Mouse (Mus musculus) subcutaneous adipose tissue, adult 2 months (tissue): ENCODE results near the gene Tmem258. TPM values are rescaled to one million over a fixed set of nuclear protein-coding genes. Genes with fewer than 3 reads are reported as not detected.

ENCODE experiments used
- polyA plus RNA-seq: library from polyadenylated mRNA; depleted of rRNA; stranded (reverse); fragments of >200 nt; gene quantifications from 2 replicates; pipeline ENCODE4 v1.2.3, GENCODE M21; 2012; ENCODE audit warnings: low replicate concordance; rRNA removed

Tmem258 gene
- polyA plus RNA-seq = 93.3 and 125 TPM in 2 replicates

DNA sequence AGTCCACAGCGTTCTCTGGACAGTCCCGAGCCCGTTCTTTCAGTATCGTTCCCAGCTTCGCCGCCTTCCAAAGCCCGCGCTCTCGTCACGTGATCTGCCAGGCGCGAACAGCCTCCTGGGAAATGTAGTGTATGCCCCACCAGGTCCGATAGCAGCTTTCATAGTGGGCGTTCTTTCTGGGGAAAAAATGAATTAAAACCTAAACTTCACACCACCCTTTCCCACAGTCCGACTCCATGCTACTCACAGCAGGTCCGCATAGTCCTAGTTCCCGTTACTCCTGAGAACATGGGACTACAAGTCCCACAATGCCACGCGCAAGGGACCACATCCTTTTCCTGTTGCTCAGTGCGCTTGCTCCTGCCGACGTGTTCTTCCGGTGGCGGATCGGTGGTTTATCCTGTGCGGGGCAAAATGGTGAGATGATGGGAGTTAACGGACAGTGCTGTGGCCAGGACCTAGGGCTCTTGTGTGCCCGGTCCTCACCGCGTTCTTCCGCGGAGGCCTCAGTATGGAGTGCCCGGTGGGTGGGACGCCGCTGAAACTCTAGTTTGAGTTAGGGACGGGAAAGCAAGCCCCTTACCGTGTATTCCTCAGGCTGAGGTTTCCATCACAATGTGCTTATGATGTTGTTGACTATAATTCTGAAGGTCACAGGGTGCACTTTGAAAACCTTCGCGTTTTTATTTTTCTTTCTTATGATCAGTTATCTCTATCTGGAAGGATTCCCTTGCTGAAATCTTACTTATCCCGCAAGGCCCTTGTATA, at the start of gene Tmem258, which contains the start of gene Fen1:
TSS of gene Tmem258 (plus strand) at position 167 of the 768 bp plus-strand sequence.
TSS of gene Fen1 (minus strand) at position 322 of the 768 bp plus-strand sequence.

GRCm38 (mm10) chr19:10182670-10183298, 21.0 kb upstream of the Tmem258 start, which contains the start of gene Fads1:
Gene Fads1 (plus strand): TSS chr19:10182888.

GRCm38 (mm10) chr19:10240654-10241305, 37.0 kb downstream of the Tmem258 start, which contains the start of gene Myrf:
Gene Myrf (minus strand): TSS chr19:10240748.

Other genes starting within 250 kb of the Tmem258 start
- 2,651 and 3,085 TPM in 2 replicates for gene Fth1, start 223.4 kb upstream of the Tmem258 start, polyA plus RNA-seq
- gene Best1, start 202.4 kb upstream of the Tmem258 start, polyA plus RNA-seq = 1.4 and 2.2 TPM in 2 replicates
- 43.1 and 45.3 TPM in 2 replicates for gene Rab3il1, start 202.3 kb upstream of the Tmem258 start, polyA plus RNA-seq
- 321 and 1,478 TPM in 2 replicates for gene Fads3, start 162.4 kb upstream of the Tmem258 start, polyA plus RNA-seq
- gene Fads2, start 102.3 kb upstream of the Tmem258 start, polyA plus RNA-seq = 27.4 and 79.0 TPM in 2 replicates
- gene Fads1, start 21.1 kb upstream of the Tmem258 start, polyA plus RNA-seq = 38.6 and 77.2 TPM in 2 replicates
- 5.2 and 16.2 TPM in 2 replicates for gene Fen1, start 155 bp downstream of the Tmem258 start, polyA plus RNA-seq
- 6.1 and 19.3 TPM in 2 replicates for gene Myrf, start 36.7 kb downstream of the Tmem258 start, polyA plus RNA-seq
- 13.0 and 13.4 TPM in 2 replicates for gene Dagla, start 100.9 kb downstream of the Tmem258 start, polyA plus RNA-seq
- gene Syt7, start 185.1 kb downstream of the Tmem258 start, polyA plus RNA-seq = 5.1 and 7.2 TPM in 2 replicates